Mouse (Mus musculus) myocyte (in vitro differentiated cells): ENCODE measurements around the gene Rap1gap2. TPM values are rescaled to one million over a fixed set of nuclear protein-coding genes. Genes with fewer than 3 reads are reported as not detected.

Source experiments
- H3K27me3 ChIP-seq: one replicate; pipeline ENCODE4 v1.6.1; 2011; ENCODE audit not compliant: control insufficient read depth, insufficient read depth, insufficient read length
- H3K36me3 ChIP-seq: one replicate; pipeline ENCODE4 v1.6.1; 2011; ENCODE audit not compliant: control insufficient read depth, insufficient read depth
- H3K4me2 ChIP-seq: one replicate; pipeline ENCODE4 v1.6.1; 2011; ENCODE audit warnings: low read depth, control low read depth
- H3K4me3 ChIP-seq: one replicate; pipeline ENCODE4 v1.5.1; 2011; ENCODE audit warnings: mild to moderate bottlenecking, control low read depth, moderate library complexity
- H3K79me2 ChIP-seq: one replicate; pipeline ENCODE4 v1.6.1; 2011; ENCODE audit not compliant: control insufficient read depth, insufficient read depth
- H3ac ChIP-seq: one replicate; pipeline ENCODE4 v1.6.1; 2011; ENCODE audit not compliant: control insufficient read depth, insufficient read length
- CEBPB ChIP-seq: IDR thresholded peaks from 2 replicates; pipeline ENCODE4 v1.6.1; 2011; ENCODE audit warnings: mild to moderate bottlenecking, moderate library complexity; ENCODE audit not compliant: poor library complexity, insufficient read depth, severe bottlenecking
- E2F4 ChIP-seq: IDR thresholded peaks from one replicate; pipeline ENCODE4 v1.6.1; 2011; ENCODE audit warnings: mild to moderate bottlenecking, control low read depth, moderate library complexity; ENCODE audit not compliant: insufficient read depth
- MAX ChIP-seq: IDR thresholded peaks from one replicate; pipeline ENCODE4 v1.6.1; 2011; ENCODE audit warnings: low read depth, mild to moderate bottlenecking, control low read depth
- MYOD1 ChIP-seq, 3 experiments: IDR thresholded peaks; one replicate each; pipeline ENCODE4 v1.6.1; 2011; ENCODE audit warnings: control low read depth in 2 of 3, low read depth in 2 of 3, mild to moderate bottlenecking in 2 of 3, moderate library complexity in 1 of 3; ENCODE audit not compliant: insufficient read length in 2 of 3, control insufficient read depth in 1 of 3
- MYOG ChIP-seq, 3 experiments: IDR thresholded peaks; one replicate each; pipeline ENCODE4 v1.6.1; 2011; ENCODE audit warnings: control low read depth in 2 of 3, low read depth in 2 of 3, mild to moderate bottlenecking in 2 of 3; ENCODE audit not compliant: insufficient read length in 2 of 3, control insufficient read depth in 1 of 3, insufficient read depth in 1 of 3
- POLR2A ChIP-seq: IDR thresholded peaks from one replicate; pipeline ENCODE4 v1.6.1; 2011; ENCODE audit warnings: low read depth, mild to moderate bottlenecking, control low read depth, moderate library complexity; ENCODE audit not compliant: insufficient read length
- POLR2AphosphoS2 ChIP-seq: IDR thresholded peaks from one replicate; pipeline ENCODE4 v1.6.1; 2011; ENCODE audit warnings: low read depth, control low read depth; ENCODE audit not compliant: insufficient read length
- REST ChIP-seq: IDR thresholded peaks from one replicate; pipeline ENCODE4 v1.6.1; 2011; ENCODE audit warnings: mild to moderate bottlenecking, control low read depth, moderate library complexity; ENCODE audit not compliant: insufficient read depth, insufficient read length
- SRF ChIP-seq: IDR thresholded peaks from one replicate; pipeline ENCODE4 v1.6.1; 2011; ENCODE audit warnings: low read depth; ENCODE audit not compliant: control insufficient read depth, insufficient read length
- TCF12 ChIP-seq: IDR thresholded peaks from one replicate; pipeline ENCODE4 v1.6.1; 2011; ENCODE audit warnings: mild to moderate bottlenecking, control low read depth; ENCODE audit not compliant: poor library complexity, insufficient read depth, severe bottlenecking
- TCF3 ChIP-seq: IDR thresholded peaks from one replicate; pipeline ENCODE4 v1.6.1; 2011; ENCODE audit warnings: low read depth, control low read depth; ENCODE audit not compliant: insufficient read length
- USF1 ChIP-seq: IDR thresholded peaks from one replicate; pipeline ENCODE4 v1.6.1; 2011; ENCODE audit warnings: low read depth, mild to moderate bottlenecking, control low read depth, moderate library complexity
- polyA plus RNA-seq: library from polyadenylated mRNA; unstranded; fragments of >200 nt; fragmentation: generic; extraction: Trizol; gene quantifications from one replicate; pipeline ENCODE4 v1.2.1, GENCODE M21; 2012; ENCODE audit warnings: missing spikeins

Rap1gap2 gene
- polyA plus RNA-seq, 1 experiment = 43.4 TPM

- Histone ChIP-seq H3K27me3 (peaks cover 11% of the 10 kb centered on the region), H3K79me2 (no peaks in the 10 kb centered on the region), H3ac (no peak overlapping the region), H3K36me3 (no peaks in the 10 kb centered on the region), H3K4me2 (no peak overlapping the region), H3K4me3 (no peak overlapping the region)
- TF ChIP-seq SRF (no peak), MYOG (IDR thresholded peaks at IDR 0.05; ENCODE audit: control insufficient read depth in 1 of 3, insufficient read depth in 1 of 3, insufficient read length in 2 of 3, low read depth in 2 of 3) (no peak), TCF3 (no peak), MAX (no peak), MYOD1 (IDR thresholded peaks at IDR 0.05; ENCODE audit: control insufficient read depth in 1 of 3, insufficient read length in 2 of 3, low read depth in 2 of 3) (no peak), E2F4 (no peak), POLR2A (no peak), POLR2AphosphoS2 (no peak), TCF12 (no peak), CEBPB (no peak), USF1 (no peak), REST (no peak)
Measured at GRCm38 (mm10) chr11:74520201-74520600, 90.5 kb downstream of the Rap1gap2 start.

GRCm38 (mm10) chr11:74516112-74516511 lies 94.6 kb downstream of the Rap1gap2 start:
- no peaks in the 10 kb centered on the region for H3K79me2 ChIP-seq
- peaks cover 4% of the 10 kb centered on the region for H3K27me3 ChIP-seq
- TF ChIP-seq TCF3 (no peak), MYOG (IDR thresholded peaks at IDR 0.05; ENCODE audit: control insufficient read depth in 1 of 3, insufficient read depth in 1 of 3, insufficient read length in 2 of 3, low read depth in 2 of 3) (no peak), MYOD1 (IDR thresholded peaks at IDR 0.05; ENCODE audit: control insufficient read depth in 1 of 3, insufficient read length in 2 of 3, low read depth in 2 of 3) (no peak), USF1 (no peak), CEBPB (no peak), POLR2A (no peak)
- no peak overlapping the region for H3K4me3 ChIP-seq
- no peak overlapping the region for H3K4me2 ChIP-seq
- H3K36me3 ChIP-seq = no peaks in the 10 kb centered on the region
- no peak overlapping the region for H3ac ChIP-seq

- Histone ChIP-seq H3K4me2 (no peak overlapping the region), H3K36me3 (no peaks in the 10 kb centered on the region), H3K27me3 (peaks cover 4% of the 10 kb centered on the region), H3K79me2 (no peaks in the 10 kb centered on the region), H3K4me3 (no peak overlapping the region), H3ac (no peak overlapping the region)
- TF ChIP-seq MAX = no peak
- no peak for TF ChIP-seq POLR2AphosphoS2
- no peak for TF ChIP-seq CEBPB
- TF ChIP-seq TCF12 = no peak
- no peak for TF ChIP-seq REST
- TF ChIP-seq MYOD1 (IDR thresholded peaks at IDR 0.05; ENCODE audit: control insufficient read depth in 1 of 3, insufficient read length in 2 of 3, low read depth in 2 of 3) = no peak
- TF ChIP-seq E2F4 = no peak
- TF ChIP-seq MYOG (IDR thresholded peaks at IDR 0.05; ENCODE audit: control insufficient read depth in 1 of 3, insufficient read depth in 1 of 3, insufficient read length in 2 of 3, low read depth in 2 of 3) = no peak
Measured at GRCm38 (mm10) chr11:74515046-74515445, 95.7 kb downstream of the Rap1gap2 start.

- Histone ChIP-seq H3ac (no peak overlapping the region), H3K79me2 (no peaks in the 10 kb centered on the region), H3K27me3 (peaks cover 4% of the 10 kb centered on the region), H3K36me3 (no peaks in the 10 kb centered on the region), H3K4me2 (no peak overlapping the region), H3K4me3 (no peak overlapping the region)
- TF ChIP-seq MYOG (IDR thresholded peaks at IDR 0.05; ENCODE audit: control insufficient read depth in 1 of 3, insufficient read depth in 1 of 3, insufficient read length in 2 of 3, low read depth in 2 of 3) (no peak), POLR2A (no peak), TCF12 (no peak), TCF3 (no peak), CEBPB (no peak), USF1 (no peak), MAX (no peak), POLR2AphosphoS2 (no peak), REST (no peak), E2F4 (no peak), MYOD1 (IDR thresholded peaks at IDR 0.05; ENCODE audit: control insufficient read depth in 1 of 3, insufficient read length in 2 of 3, low read depth in 2 of 3) (no peak), SRF (no peak)
Measured at GRCm38 (mm10) chr11:74512595-74512994, 98.1 kb downstream of the Rap1gap2 start.

GRCm38 (mm10) chr11:74506275-74506674 lies 104.4 kb downstream of the Rap1gap2 start:
- no peak overlapping the region for H3K4me2 ChIP-seq
- TF ChIP-seq MYOG (IDR thresholded peaks at IDR 0.05; ENCODE audit: control insufficient read depth in 1 of 3, insufficient read depth in 1 of 3, insufficient read length in 2 of 3, low read depth in 2 of 3) (peak in 1 of 3 experiments; percentile 29), REST (no peak), SRF (no peak), MYOD1 (IDR thresholded peaks at IDR 0.05; ENCODE audit: control insufficient read depth in 1 of 3, insufficient read length in 2 of 3, low read depth in 2 of 3) (peak in 1 of 3 experiments; percentile 6), POLR2AphosphoS2 (no peak), POLR2A (no peak), MAX (no peak), E2F4 (no peak), CEBPB (no peak)
- H3K36me3 ChIP-seq = no peaks in the 10 kb centered on the region
- no peak overlapping the region for H3ac ChIP-seq
- H3K4me3 ChIP-seq = no peak overlapping the region
- no peaks in the 10 kb centered on the region for H3K27me3 ChIP-seq
- no peaks in the 10 kb centered on the region for H3K79me2 ChIP-seq
